Mouse (Mus musculus) frontal cortex, postnatal 14 days (tissue): Measurements from ENCODE around the gene Bcl2l14.

Experiments
- DNase-seq, 2 experiments: peaks; one replicate each; pipeline ENCODE4 v3.0.0; 2022; ENCODE audit warnings: low spot score in 2 of 2

Gene Bcl2l14

DNA sequence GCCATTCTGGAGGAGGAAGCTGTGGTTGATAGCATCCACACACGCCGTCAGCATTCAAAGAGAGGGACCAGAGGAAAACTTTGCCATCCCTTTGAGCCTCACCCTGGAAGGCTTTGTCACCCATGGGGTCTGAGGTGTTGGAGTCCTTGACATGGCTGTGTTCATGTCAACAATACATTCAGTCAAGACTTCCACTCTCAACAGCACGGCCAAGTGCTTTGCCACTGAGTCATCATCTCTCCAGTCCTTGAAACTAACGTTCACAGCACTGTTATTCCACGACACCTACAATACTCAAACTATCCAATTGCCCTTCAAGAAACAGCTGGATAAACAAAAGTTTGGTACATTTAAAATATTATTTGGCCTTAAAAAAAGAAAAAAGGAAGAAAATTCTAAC, 46.1 kb downstream of the Bcl2l14 start:
- no peak for DNase-seq

DNA sequence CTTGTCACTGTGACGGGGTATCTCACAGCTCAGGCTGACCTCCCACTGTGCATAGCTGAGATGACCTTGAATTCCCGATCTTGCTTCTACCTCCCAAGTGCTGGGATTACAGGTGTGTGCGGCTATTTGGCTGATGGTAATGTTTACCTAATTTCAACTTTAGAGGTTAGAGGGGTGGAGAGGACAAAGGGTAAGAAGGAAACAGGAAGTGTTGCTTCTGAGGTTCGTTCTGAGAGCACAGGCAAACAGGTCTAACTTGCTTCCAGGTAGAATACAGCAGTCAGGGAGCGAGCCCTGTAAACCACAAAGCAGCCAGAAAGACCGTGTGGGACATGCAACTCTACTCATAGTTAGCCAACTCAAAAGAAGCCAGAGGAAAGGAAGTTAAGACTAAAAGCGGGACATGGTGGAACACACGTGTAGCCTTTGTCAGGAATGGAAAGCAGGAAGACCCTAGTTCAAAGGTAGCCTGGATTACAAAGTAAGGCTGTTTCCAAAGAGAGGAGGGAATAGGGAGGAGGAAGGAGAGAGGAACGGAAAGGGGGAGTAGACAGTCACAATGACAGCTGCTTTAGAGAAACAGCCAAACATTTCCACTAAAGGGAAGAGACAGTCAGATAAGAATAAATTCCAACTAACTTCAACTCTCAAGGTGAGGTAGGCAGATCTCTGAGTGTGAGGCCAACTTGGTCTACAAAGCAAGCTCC, 47.2 kb downstream of the Bcl2l14 start:
- DNase-seq = no peak

DNA sequence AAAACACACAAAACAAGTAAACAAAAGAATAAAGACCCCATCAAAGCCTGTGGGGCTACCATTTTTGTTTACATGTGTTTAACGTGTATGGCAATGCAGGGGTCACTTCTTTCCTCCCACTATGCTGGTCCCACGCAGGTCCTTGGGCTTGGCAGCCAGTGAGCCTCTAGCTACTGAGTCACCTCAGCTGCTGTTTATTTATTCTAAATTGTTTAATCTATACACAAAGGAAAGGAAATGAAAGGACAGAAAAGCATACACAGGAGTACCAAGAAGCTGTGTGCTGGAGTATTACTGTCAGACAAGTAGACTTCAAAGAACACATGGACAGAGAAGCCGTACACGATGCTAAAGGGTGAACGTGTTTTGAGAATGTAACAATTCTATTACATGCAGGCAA, 47.8 kb downstream of the Bcl2l14 start:
- DNase-seq = no peak

DNA sequence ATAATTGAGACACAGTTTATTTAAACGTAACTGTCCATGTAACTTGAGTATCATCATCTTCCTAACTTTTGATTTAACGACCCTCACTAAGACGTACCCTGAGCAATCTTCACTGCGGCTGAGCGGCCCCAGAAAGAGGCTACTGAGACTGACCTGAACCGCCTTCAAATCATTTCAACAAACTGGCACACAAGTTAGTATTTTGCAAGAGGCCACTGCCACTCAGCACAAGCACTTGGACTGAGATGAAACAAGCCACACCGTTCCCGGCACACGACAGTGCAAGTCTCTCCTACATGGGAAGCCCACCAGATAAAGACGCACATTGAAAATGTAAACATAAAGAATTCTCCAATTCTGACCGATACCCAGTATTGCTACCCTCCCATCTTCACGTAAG, 52.3 kb downstream of the Bcl2l14 start:
- no peak for DNase-seq

DNA sequence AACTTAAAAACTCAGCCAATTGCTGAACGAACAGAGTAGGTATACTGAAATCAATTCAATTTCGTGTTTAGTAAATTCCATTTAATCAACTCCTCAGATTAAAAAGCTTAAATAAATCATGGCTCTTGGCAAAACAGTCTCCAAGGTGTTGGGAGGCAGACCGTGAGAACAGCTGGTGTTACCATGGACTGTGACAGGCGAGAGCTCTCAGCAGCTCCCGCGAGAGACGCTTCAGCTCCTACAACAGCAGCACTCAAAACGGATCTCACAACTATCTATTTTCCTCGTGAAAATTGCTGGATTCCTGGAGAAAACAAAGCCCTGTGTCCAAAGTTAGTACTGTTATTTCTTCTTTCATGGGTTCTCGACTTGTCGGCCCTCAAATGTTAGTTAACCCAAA, 53.8 kb downstream of the Bcl2l14 start:
- no peak for DNase-seq

DNA sequence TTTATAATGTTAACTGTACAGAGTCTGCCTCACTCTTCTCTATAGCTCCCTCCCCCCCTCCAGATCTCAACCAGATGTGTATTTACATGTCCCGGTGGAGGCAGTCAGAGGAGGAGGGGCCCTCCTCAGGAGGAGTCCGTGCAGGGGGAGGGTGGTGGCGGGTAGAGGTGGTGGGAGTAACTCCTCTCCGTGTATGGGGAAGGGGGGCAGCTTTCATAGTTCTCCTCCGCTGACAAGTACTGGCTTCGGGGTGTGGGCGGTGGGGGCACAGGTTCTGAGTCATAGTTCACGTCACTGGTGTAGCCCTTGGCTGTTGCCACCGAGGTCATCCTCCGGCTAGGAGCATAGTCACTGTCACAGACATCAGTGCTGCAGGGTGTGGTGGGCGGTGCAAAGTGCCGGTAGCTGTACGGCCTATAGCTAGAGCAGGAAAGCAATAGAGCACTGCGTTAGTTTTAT, 54.6 kb downstream of the Bcl2l14 start:
- DNase-seq = peak in 1 of 2 experiments; percentile 22

DNA sequence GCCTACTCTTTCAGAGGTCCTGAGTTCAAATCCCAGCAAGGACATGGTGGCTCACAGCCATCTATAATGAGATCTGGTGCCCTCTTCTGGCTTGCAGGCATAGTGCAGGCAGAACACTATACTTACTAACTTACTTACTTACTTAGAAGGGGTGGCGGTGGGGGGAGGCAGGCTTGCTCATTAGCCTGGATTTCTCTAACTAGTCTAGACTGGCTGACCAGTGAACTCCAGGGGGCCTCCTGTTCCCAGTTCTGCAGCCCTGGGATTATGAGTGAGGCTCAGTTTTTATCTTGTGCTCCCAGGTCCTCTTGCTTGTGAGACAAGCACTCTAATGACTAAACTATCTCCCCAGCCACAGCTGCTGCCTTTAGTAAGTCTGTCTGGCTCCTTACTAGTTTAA, 58.0 kb downstream of the Bcl2l14 start:
- no peak for DNase-seq

DNA sequence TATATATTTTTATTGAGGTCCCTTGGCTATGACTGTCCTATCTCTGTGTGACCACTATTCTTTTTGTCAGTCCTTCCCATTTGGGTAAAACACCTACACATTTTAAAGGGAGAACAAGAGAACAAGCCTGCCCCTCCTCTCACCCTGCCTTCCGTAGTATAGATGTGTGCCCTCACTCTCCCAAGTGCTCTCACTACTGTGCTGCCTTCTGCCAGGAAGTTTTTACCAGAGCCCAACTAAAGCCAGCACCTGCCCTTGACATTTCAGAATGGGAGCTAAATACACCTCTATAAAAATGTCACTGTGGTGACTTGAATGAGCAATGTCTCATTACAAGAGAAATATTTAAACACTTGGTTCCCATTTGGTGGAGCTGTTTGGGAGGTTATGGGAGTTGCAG, 62.3 kb downstream of the Bcl2l14 start:
- no peak for DNase-seq

DNA sequence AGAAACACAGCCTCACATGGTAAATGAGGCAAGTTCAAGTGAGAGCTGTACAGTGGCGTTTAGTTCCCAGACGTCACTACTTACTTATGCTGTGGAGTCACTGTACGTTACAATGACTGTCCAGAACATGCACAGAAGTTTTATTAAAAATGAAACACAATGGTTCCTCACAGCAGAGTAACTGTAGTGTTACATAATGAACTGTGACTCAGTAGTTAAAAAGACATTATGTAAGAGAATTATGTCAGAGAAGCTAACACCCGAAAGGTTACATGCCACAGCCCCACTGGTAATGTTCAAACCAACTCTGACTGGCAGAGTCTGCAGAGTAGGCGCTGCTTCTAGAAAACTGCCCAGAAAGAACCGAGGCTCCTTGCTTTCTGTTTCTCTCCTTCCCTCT, 65.1 kb downstream of the Bcl2l14 start:
- no peak for DNase-seq

DNA sequence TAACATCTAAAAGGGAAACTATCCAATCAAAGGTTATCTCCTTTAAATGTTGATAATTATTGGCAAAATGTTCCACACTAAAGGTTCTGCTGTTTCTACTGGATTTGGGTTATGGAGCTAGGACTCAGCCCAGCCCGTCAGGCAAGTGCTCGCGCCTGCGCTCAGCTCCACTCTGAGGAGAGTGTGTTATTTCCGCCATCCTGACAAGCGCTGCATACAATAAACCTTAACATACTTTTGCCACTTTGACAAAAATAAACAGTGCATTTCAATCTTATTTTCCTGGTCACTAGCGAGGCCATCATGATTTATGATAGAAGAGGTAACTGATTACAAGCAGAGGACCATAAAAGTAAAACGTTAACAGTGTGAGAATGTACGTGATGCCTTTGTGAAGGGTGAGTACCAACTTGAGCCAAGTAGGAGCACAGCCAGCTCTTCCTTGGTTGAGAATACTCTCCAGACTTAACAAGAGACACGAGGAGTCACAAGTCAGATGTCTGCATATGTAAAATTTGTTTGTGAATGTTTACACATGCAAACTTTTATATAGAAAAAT, 70.6 kb downstream of the Bcl2l14 start:
- DNase-seq = no peak

DNA sequence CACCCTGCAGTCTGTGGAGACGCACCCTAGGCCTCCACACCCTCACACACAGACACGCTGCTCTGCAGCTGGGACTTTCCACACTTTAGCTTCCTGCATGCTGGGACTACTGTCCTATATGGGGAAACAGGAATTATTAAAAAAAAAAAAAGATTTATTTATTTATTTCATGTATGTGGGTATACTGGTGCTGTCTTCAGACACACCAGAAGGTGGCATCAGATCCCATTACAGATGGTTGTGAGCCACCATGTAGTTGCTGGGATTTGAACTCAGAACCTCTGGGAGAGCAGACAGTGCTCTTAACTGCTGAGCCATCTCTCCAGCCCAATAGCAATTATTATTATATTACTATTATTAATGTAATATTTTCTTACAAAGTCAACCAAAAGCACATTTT, 73.2 kb downstream of the Bcl2l14 start:
- DNase-seq = no peak

DNA sequence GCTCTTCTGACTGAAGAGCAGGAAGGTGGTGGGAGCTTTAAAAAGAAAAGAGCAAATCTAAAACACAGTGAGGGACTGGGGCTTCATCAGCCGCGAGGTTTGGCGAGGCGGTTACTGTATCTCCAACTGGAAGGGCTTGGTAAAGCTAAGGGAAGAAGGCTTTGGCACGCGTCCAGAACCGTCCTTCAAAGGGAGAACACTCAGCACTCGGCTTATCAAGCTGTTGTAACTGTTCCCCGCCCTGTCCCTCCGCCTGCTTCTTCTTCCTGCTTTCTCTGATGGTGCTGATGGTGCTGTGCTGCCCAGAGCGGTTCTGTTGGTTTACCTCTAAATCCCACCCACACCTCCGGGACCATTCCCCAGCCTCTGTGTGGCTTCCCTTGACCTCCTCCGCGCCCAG, 74.7 kb downstream of the Bcl2l14 start:
- DNase-seq = peak in 1 of 2 experiments; percentile 21

DNA sequence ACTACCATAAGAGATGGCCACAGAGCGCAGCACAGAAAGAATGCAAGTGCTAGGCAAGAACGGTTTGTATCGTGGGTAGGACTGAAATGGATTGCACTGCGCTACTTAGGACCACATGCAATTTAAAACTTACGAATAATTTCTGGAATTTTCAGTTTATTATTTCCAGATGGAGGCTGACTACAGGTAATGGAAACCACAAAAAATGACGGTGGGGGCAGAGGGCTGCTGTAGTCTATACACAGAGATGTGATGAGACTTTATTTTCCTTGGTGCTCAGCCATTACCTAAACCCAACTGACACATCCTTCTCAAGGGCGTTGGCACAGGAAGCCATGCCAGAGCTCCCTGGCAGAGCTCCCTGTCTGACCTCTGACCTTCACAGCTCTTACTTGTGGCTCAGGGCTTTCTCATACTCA, 77.0 kb downstream of the Bcl2l14 start:
- no peak for DNase-seq

DNA sequence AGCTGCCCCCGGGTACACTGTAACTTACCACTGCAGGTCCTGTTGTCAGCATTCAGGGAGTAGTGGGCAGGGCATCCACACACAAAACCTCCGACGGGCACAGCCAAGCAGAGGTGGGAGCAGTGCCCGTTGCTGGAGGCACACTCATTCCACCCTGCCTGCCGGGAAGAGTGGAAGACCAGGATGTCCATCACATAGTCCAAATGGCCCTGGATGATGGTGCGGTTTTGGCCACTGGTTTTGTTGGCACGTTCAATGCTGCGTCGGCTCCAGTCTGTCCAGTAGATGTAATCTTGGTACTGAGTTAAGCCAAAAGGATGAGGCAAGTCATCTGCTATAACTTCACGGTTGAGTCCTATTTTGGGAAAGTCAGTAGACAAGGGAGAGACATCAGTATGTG, 83.4 kb downstream of the Bcl2l14 start:
- no peak for DNase-seq

DNA sequence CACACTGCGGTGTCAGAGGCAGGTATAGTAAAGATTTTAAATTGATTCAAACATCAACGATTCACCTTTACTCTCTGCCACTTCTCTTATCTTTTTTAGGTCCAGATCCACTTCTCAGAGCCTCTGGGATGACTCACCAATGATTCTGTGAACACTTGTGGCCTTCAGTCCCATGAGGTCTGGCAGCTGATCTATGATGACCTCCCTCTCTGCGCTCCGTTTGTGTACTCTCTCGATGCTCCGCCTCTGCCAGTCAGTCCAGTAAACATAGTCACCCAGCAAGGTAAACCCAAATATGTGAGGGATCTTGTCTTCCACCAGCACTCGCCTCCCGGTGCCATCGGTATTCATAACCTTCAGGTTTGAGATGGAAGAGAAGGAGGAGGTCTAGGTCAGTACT, 90.2 kb downstream of the Bcl2l14 start:
- DNase-seq = no peak
